Mouse (Mus musculus): ENCODE data around the gene AA467197. TPM values are rescaled to one million over a fixed set of nuclear protein-coding genes. Genes with fewer than 3 reads are reported as not detected.
A peak's percentile ranks its signal among the peaks of the same experiment; 100 is the strongest.

The AA467197 gene
- polyA plus RNA-seq, 1 experiment from 2014 or later, result not detected

- Histone ChIP-seq H3K4me2 (no peak overlapping the region), H3K9ac (no peak overlapping the region), H3K27ac (ENCODE audit: low read depth) (no peak overlapping the region), H3K36me3 (ENCODE audit: insufficient read depth) (no peaks in the 10 kb centered on the region), H3K27me3 (ENCODE audit: insufficient read depth, low read length) (no peaks in the 10 kb centered on the region), H3K4me3 (ENCODE audit: low read depth, low read length) (no peak overlapping the region), H3K9me3 (ENCODE audit: low read depth, low read length) (no peaks in the 10 kb centered on the region), H3K4me1 (ENCODE audit: insufficient read depth) (no peaks in the 10 kb centered on the region)
- TF ChIP-seq CTCF (IDR thresholded peaks at IDR 0.05; ENCODE audit: low read depth), result no peak
- 54% methylated on average over 5 of the region's 5 CpGs for WGBS
- no peak for ATAC-seq (ENCODE audit: insufficient read depth)
- DNase-seq, result no peak
These were observed 36.1 kb downstream of the AA467197 start for GRCm38 (mm10) chr2:122672841-122673240.

GRCm38 (mm10) chr2:122675126-122675525 lies 38.3 kb downstream of the AA467197 start:
- Histone ChIP-seq H3K4me1 (ENCODE audit: insufficient read depth) (no peaks in the 10 kb centered on the region), H3K9ac (no peak overlapping the region), H3K27ac (ENCODE audit: low read depth) (no peak overlapping the region), H3K4me3 (ENCODE audit: low read depth, low read length) (no peak overlapping the region), H3K27me3 (ENCODE audit: insufficient read depth, low read length) (no peaks in the 10 kb centered on the region), H3K36me3 (ENCODE audit: insufficient read depth) (no peaks in the 10 kb centered on the region), H3K9me3 (ENCODE audit: low read depth, low read length) (no peaks in the 10 kb centered on the region), H3K4me2 (no peak overlapping the region)
- 88% methylated on average over 2 of the region's 2 CpGs for WGBS
- no peak for TF ChIP-seq CTCF (IDR thresholded peaks at IDR 0.05; ENCODE audit: low read depth)
- ATAC-seq (ENCODE audit: insufficient read depth) (no peak), DNase-seq (no peak)

- no peak overlapping the region for H3K27ac ChIP-seq (ENCODE audit: low read depth)
- H3K9me3 ChIP-seq (ENCODE audit: low read depth, low read length), result peaks cover 13% of the 10 kb centered on the region
- TF ChIP-seq CTCF (IDR thresholded peaks at IDR 0.05; ENCODE audit: low read depth), result no peak
- DNase-seq, result peak; percentile 11
- no peaks in the 10 kb centered on the region for H3K27me3 ChIP-seq (ENCODE audit: insufficient read depth, low read length)
- H3K4me3 ChIP-seq (ENCODE audit: low read depth, low read length), result no peak overlapping the region
- peaks cover under 1% of the 10 kb centered on the region; the same call in 1 of the 2 replicates for H3K36me3 ChIP-seq (ENCODE audit: insufficient read depth)
- no peak overlapping the region for H3K4me2 ChIP-seq
- WGBS, result 83% methylated on average over 5 of the region's 5 CpGs
- H3K4me1 ChIP-seq (ENCODE audit: insufficient read depth), result no peaks in the 10 kb centered on the region
- no peak overlapping the region for H3K9ac ChIP-seq
- ATAC-seq (ENCODE audit: insufficient read depth), result no peak
These were observed 44.8 kb downstream of the AA467197 start for GRCm38 (mm10) chr2:122681379-122682137.

DNA sequence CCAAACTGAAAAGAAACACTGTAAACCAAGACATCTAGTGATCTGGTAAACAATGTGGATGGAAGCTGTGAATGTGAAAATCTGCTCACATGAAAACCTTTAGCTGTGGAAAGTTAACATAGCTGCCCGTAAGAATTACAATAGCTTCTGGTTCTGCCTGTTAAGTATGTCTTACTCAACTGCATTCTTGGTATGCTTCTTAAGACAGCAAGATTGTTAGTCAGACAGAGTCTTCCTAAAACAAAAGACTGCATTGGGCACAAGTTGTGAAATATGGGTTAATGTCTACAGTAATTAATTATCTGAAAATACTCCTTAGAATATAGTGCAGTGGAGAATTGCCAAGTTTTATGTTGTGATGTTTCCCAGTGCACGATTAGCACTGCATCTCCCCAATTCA lies 45.7 kb downstream of the AA467197 start:
- Histone ChIP-seq H3K9me3 (ENCODE audit: low read depth, low read length) (peaks cover 13% of the 10 kb centered on the region), H3K27ac (ENCODE audit: low read depth) (no peak overlapping the region), H3K27me3 (ENCODE audit: insufficient read depth, low read length) (no peaks in the 10 kb centered on the region), H3K4me3 (ENCODE audit: low read depth, low read length) (no peak overlapping the region), H3K9ac (no peak overlapping the region), H3K4me2 (no peak overlapping the region), H3K36me3 (ENCODE audit: insufficient read depth) (peaks cover 3% of the 10 kb centered on the region; the same call in 1 of the 2 replicates), H3K4me1 (ENCODE audit: insufficient read depth) (no peaks in the 10 kb centered on the region)
- WGBS, result 73% methylated on average over 2 of the region's 2 CpGs
- DNase-seq, result no peak
- no peak for ATAC-seq (ENCODE audit: insufficient read depth)
- TF ChIP-seq CTCF (IDR thresholded peaks at IDR 0.05; ENCODE audit: low read depth), result no peak

DNA sequence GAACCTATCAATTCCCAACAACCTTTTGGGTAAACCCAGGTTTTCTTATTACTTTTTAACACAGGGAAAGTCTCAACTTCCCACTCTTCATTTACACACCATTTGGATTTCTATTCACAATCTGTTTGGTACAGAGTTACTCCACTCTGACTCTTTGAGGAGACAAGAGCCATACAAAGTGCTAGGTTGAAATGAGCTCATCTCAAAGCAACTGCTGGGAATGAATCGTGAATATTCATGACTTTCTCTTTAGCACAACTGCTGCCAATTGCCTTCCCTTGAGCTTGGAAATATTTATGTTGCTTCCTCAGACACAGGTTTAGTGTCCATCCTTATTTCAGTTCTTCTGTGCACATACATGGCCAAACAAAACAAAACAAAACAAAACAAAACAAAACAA lies 46.9 kb downstream of the AA467197 start:
- no peak overlapping the region for H3K4me3 ChIP-seq (ENCODE audit: low read depth, low read length)
- no peak overlapping the region for H3K4me2 ChIP-seq
- no peak overlapping the region for H3K27ac ChIP-seq (ENCODE audit: low read depth)
- H3K9me3 ChIP-seq (ENCODE audit: low read depth, low read length), result peaks cover 13% of the 10 kb centered on the region
- TF ChIP-seq CTCF (IDR thresholded peaks at IDR 0.05; ENCODE audit: low read depth), result no peak
- no peaks in the 10 kb centered on the region for H3K27me3 ChIP-seq (ENCODE audit: insufficient read depth, low read length)
- 91% methylated on average over 1 of the region's 1 CpGs for WGBS
- no peak overlapping the region for H3K9ac ChIP-seq
- DNase-seq (no peak), ATAC-seq (ENCODE audit: insufficient read depth) (no peak)
- H3K36me3 ChIP-seq (ENCODE audit: insufficient read depth), result peaks cover 3% of the 10 kb centered on the region; the same call in 1 of the 2 replicates
- H3K4me1 ChIP-seq (ENCODE audit: insufficient read depth), result no peaks in the 10 kb centered on the region

GRCm38 (mm10) chr2:122686665-122687064 lies 49.9 kb downstream of the AA467197 start:
- H3K4me3 ChIP-seq (ENCODE audit: low read depth, low read length), result no peak overlapping the region
- WGBS, result 63% methylated on average over 6 of the region's 6 CpGs
- H3K27me3 ChIP-seq (ENCODE audit: insufficient read depth, low read length), result no peaks in the 10 kb centered on the region
- H3K9me3 ChIP-seq (ENCODE audit: low read depth, low read length), result peaks cover 6% of the 10 kb centered on the region
- DNase-seq (no peak), ATAC-seq (ENCODE audit: insufficient read depth) (no peak)
- no peak overlapping the region for H3K4me2 ChIP-seq
- H3K9ac ChIP-seq, result no peak overlapping the region
- no peaks in the 10 kb centered on the region for H3K4me1 ChIP-seq (ENCODE audit: insufficient read depth)
- H3K27ac ChIP-seq (ENCODE audit: low read depth), result no peak overlapping the region
- TF ChIP-seq CTCF (IDR thresholded peaks at IDR 0.05; ENCODE audit: low read depth), result no peak
- H3K36me3 ChIP-seq (ENCODE audit: insufficient read depth), result peaks cover 3% of the 10 kb centered on the region; the same call in 1 of the 2 replicates

MicroRNAs encoded within 50 kb of the gene (microRNA counts, 519-probe panel; counts per million panel counts)
- 30.5 counts per million for microRNA mmu-miR-147

Small RNA genes within 50 kb of the gene (microRNA-seq; reads per million reads assigned to microRNA genes)
- gene Mir147 (ENCODE audit: borderline number of aligned reads), result 6.4 reads per million, percentile 21 among the genes with 10 or more reads in this experiment

Other genes starting within 250 kb of the AA467197 start
- 0.12 and 0.26 TPM in 2 replicates for gene Slc28a2, start 210.5 kb upstream of the AA467197 start, polyA plus RNA-seq (2014; fragmentation: Nextera tagmentation; extraction: Ambion mirVana)
- gene Gm14085, start 152.0 kb upstream of the AA467197 start, polyA plus RNA-seq (2014; fragmentation: Nextera tagmentation; extraction: Ambion mirVana), result not detected in 2 replicates
- 6.1 and 6.9 TPM in 2 replicates for gene Gatm, start 25.7 kb upstream of the AA467197 start, polyA plus RNA-seq (2014; fragmentation: Nextera tagmentation; extraction: Ambion mirVana)
- 11.1 and 12.9 TPM in 2 replicates for gene Slc30a4, start 65.7 kb downstream of the AA467197 start, polyA plus RNA-seq (2014; fragmentation: Nextera tagmentation; extraction: Ambion mirVana)
- 40.6 and 43.3 TPM in 2 replicates for gene Bloc1s6, start 101.5 kb downstream of the AA467197 start, polyA plus RNA-seq (2014; fragmentation: Nextera tagmentation; extraction: Ambion mirVana)
- gene Sqor, start 128.3 kb downstream of the AA467197 start, polyA plus RNA-seq (2014; fragmentation: Nextera tagmentation; extraction: Ambion mirVana), result 5.6 and 6.3 TPM in 2 replicates

All from lung, embryonic 14.5 days (tissue).